Mouse (Mus musculus) heart, postnatal 4 days (tissue): ENCODE results near the gene Kntc1. TPM values are rescaled to one million over a fixed set of nuclear protein-coding genes. Genes with fewer than 3 reads are reported as not detected.

Experiments used
- DNase-seq: peaks from one replicate; pipeline ENCODE4 v3.0.0; 2021
- total RNA-seq, 2 experiments: library from RNA; stranded (reverse); gene quantifications; 2 replicates each; pipeline ENCODE4 v1.2.3; 2021

Kntc1 gene
- total RNA-seq, 2 experiments from 2014 or later, result 26.0 to 29.4 TPM

DNA sequence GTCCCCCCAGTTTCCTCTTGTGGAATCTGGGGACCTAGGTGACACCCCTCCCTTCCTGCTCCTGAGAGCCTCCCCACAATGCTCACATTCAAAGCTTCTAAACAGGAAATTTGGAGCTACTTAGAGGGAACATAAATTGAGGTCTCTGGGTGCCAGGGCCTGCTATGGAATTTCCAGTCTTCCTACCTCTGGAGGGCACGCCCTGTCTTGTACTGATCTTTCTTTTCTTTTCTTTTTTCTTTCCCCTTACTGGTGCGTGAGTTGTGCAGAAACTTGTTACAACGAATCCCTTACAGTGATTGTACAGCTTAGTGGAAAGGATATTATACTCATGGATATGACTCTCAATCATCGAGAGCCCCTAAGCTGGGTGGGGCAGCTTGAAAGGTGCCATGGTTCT, 120.1 kb downstream of the Kntc1 start:
- DNase-seq, result no peak

Other genes with a start within 250 kb of the Kntc1 start
- gene B3gnt4, start 239.3 kb upstream of the Kntc1 start, total RNA-seq, result not detected
- 10 to 100 TPM; 51.9 to 58.1 TPM for gene Diablo, start 225.5 kb upstream of the Kntc1 start, total RNA-seq
- gene Gm49027, start 224.2 kb upstream of the Kntc1 start, total RNA-seq, result under 1 TPM; 0.21 to 0.52 TPM
- gene Vps33a, start 176.7 kb upstream of the Kntc1 start, total RNA-seq, result 10 to 100 TPM; 25.6 to 29.8 TPM
- 100 to 1,000 TPM; 108 to 117 TPM for gene Clip1, start 65.1 kb upstream of the Kntc1 start, total RNA-seq
- gene Zcchc8, start 28.6 kb upstream of the Kntc1 start, total RNA-seq, result 10 to 100 TPM; 53.1 to 57.6 TPM
- gene Rsrc2, start 302 bp upstream of the Kntc1 start, total RNA-seq, result 10 to 100 TPM; 56.1 to 58.7 TPM
- not detected for gene Hcar2, start 115.8 kb downstream of the Kntc1 start, total RNA-seq
- under 1 TPM; 0.38 to 0.41 TPM for gene Hcar1, start 130.3 kb downstream of the Kntc1 start, total RNA-seq
- gene Denr, start 157.5 kb downstream of the Kntc1 start, total RNA-seq, result 10 to 100 TPM; 56.7 to 61.4 TPM
- gene Gm43518, start 177.7 kb downstream of the Kntc1 start, total RNA-seq, result under 1 TPM in 1 of 2 experiments, not detected in 1; 0.62 TPM
- 1 to 10 TPM; 2.2 TPM for gene Ccdc62, start 181.0 kb downstream of the Kntc1 start, total RNA-seq
- gene Hip1r, start 223.9 kb downstream of the Kntc1 start, total RNA-seq, result 10 to 100 TPM; 29.6 to 42.2 TPM